Mouse (Mus musculus) MEL (cell line): ENCODE measurements at regions not wholly inside any gene's neighbourhood (a gene's known extent, or its start where the extent isn't known, plus 50 kb on each side); places are given as distances from the start of the nearest gene placed in this dataset.

Experiments
- DNase-seq: peaks from one replicate; pipeline ENCODE4 v3.0.0; 2011; ENCODE audit warnings: low read depth, low spot score
- H3K27ac ChIP-seq: 2 replicates; pipeline ENCODE4 v1.5.1; 2012; ENCODE audit warnings: low read depth, mild to moderate bottlenecking, control low read depth, low read length, moderate library complexity; ENCODE audit not compliant: control insufficient read depth
- H3K27me3 ChIP-seq, 2 experiments: fragments of 150-350 bp in 1 of 2; sonication (generic) in 1 of 2; 2 replicates each; pipeline ENCODE4 v1.6.1; 2012; ENCODE audit warnings: low read length in 2 of 2, mild to moderate bottlenecking in 2 of 2, improper control_type of control experiment in 1 of 2, moderate library complexity in 1 of 2; ENCODE audit not compliant: insufficient read depth in 2 of 2, control insufficient read depth in 1 of 2
- H3K36me3 ChIP-seq, 2 experiments: 2 replicates each; pipeline ENCODE4 v1.6.1; 2012 to 2014; ENCODE audit warnings: low read length in 2 of 2, improper control_type of control experiment in 1 of 2, inconsistent platforms in 1 of 2, mild to moderate bottlenecking in 1 of 2; ENCODE audit not compliant: insufficient read depth in 2 of 2, control insufficient read depth in 1 of 2
- H3K4me1 ChIP-seq, 2 experiments: fragments of 150-350 bp in 1 of 2; sonication (generic) in 1 of 2; 2 replicates each; pipeline ENCODE4 v1.6.1; 2012; ENCODE audit warnings: low read length in 2 of 2, improper control_type of control experiment in 1 of 2, mild to moderate bottlenecking in 1 of 2; ENCODE audit not compliant: insufficient read depth in 2 of 2, control insufficient read depth in 1 of 2
- H3K4me3 ChIP-seq, 2 experiments: fragments of 150-350 bp in 1 of 2; sonication (generic) in 1 of 2; 2 replicates each; pipeline ENCODE4 v1.5.1; 2012; ENCODE audit warnings: low read depth in 2 of 2, low read length in 2 of 2, mild to moderate bottlenecking in 2 of 2, moderate library complexity in 2 of 2, control low read depth in 1 of 2, improper control_type of control experiment in 1 of 2; ENCODE audit not compliant: control insufficient read depth in 1 of 2, insufficient read depth in 1 of 2
- H3K79me2 ChIP-seq: 2 replicates; pipeline ENCODE4 v1.6.1; 2012; ENCODE audit warnings: mild to moderate bottlenecking, low read length, moderate library complexity; ENCODE audit not compliant: control insufficient read depth, poor library complexity, insufficient read depth
- H3K9ac ChIP-seq: 2 replicates; pipeline ENCODE4 v1.6.1; 2012; ENCODE audit warnings: low read depth, mild to moderate bottlenecking, control low read depth, low read length, moderate library complexity; ENCODE audit not compliant: control insufficient read depth, poor library complexity, severe bottlenecking
- H3K9me3 ChIP-seq: fragments of 150-350 bp; sonication (generic); replicated peaks from 2 replicates; pipeline ENCODE4 v1.6.1; 2012; ENCODE audit warnings: mild to moderate bottlenecking, low read length, improper control_type of control experiment, moderate library complexity; ENCODE audit not compliant: insufficient read depth
- BHLHE40 ChIP-seq: IDR thresholded peaks from 2 replicates; pipeline ENCODE4 v1.6.1; 2012; ENCODE audit warnings: low read depth, mild to moderate bottlenecking, inconsistent platforms, low read length, improper control_type of control experiment, borderline replicate concordance
- CTCF ChIP-seq, 3 experiments: IDR thresholded peaks in 2 of 3; conservative IDR thresholded peaks in 1 of 3; 2 replicates each; pipeline ENCODE4 v1.5.1; 2011 to 2012; ENCODE audit warnings: low read length in 3 of 3, low read depth in 2 of 3, mild to moderate bottlenecking in 2 of 3, improper control_type of control experiment in 1 of 3, inconsistent platforms in 1 of 3, mixed read lengths in 1 of 3, moderate library complexity in 1 of 3; ENCODE audit not compliant: control insufficient read depth in 1 of 3, insufficient read depth in 1 of 3, poor library complexity in 1 of 3, severe bottlenecking in 1 of 3
- E2F4 ChIP-seq: IDR thresholded peaks from 2 replicates; pipeline ENCODE4 v1.6.1; 2011; ENCODE audit warnings: low read depth, low read length, improper control_type of control experiment, borderline replicate concordance
- GABPA ChIP-seq: IDR thresholded peaks from 2 replicates; pipeline ENCODE4 v1.6.1; 2012; ENCODE audit warnings: low read depth, mild to moderate bottlenecking, inconsistent platforms, low read length, improper control_type of control experiment, moderate library complexity
- HCFC1 ChIP-seq: IDR thresholded peaks from 2 replicates; pipeline ENCODE4 v1.6.1; 2012; ENCODE audit warnings: low read depth, mild to moderate bottlenecking, inconsistent platforms, low read length, improper control_type of control experiment, moderate library complexity
- MAZ ChIP-seq: IDR thresholded peaks from 2 replicates; pipeline ENCODE4 v1.6.1; 2012; ENCODE audit warnings: low read depth, mild to moderate bottlenecking, inconsistent platforms, low read length, improper control_type of control experiment
- MYB ChIP-seq: IDR thresholded peaks from 2 replicates; pipeline ENCODE4 v1.6.1; 2011; ENCODE audit warnings: mild to moderate bottlenecking, low read depth, low read length, improper control_type of control experiment
- NELFE ChIP-seq: IDR thresholded peaks from 2 replicates; pipeline ENCODE4 v1.6.1; 2011; ENCODE audit warnings: low read depth, low read length, improper control_type of control experiment
- POLR2A ChIP-seq, 2 experiments: IDR thresholded peaks; 2 replicates each; pipeline ENCODE4 v1.6.1; 2011 to 2012; ENCODE audit warnings: low read length in 2 of 2, mild to moderate bottlenecking in 2 of 2, control low read depth in 1 of 2, improper control_type of control experiment in 1 of 2, low read depth in 1 of 2, moderate library complexity in 1 of 2; ENCODE audit not compliant: control insufficient read depth in 1 of 2, insufficient read depth in 1 of 2, poor library complexity in 1 of 2
- POLR2AphosphoS2 ChIP-seq: IDR thresholded peaks from 2 replicates; pipeline ENCODE4 v1.6.1; 2011; ENCODE audit warnings: low read length, improper control_type of control experiment
- SMC3 ChIP-seq: IDR thresholded peaks from 2 replicates; pipeline ENCODE4 v1.6.1; 2011; ENCODE audit warnings: low read depth, low read length, improper control_type of control experiment
- TBP ChIP-seq: IDR thresholded peaks from 2 replicates; pipeline ENCODE4 v1.8.0; 2011; ENCODE audit warnings: low read depth, low read length, improper control_type of control experiment
- UBTF ChIP-seq: IDR thresholded peaks from 2 replicates; pipeline ENCODE4 v1.6.1; 2012; ENCODE audit warnings: low read depth, mild to moderate bottlenecking, inconsistent platforms, low read length, improper control_type of control experiment, moderate library complexity, borderline replicate concordance; ENCODE audit not compliant: insufficient read depth
- USF2 ChIP-seq, 2 experiments: IDR thresholded peaks; 2 replicates each; pipeline ENCODE4 v1.6.1; 2011 to 2012; ENCODE audit warnings: improper control_type of control experiment in 2 of 2, low read length in 2 of 2, borderline replicate concordance in 1 of 2, inconsistent platforms in 1 of 2, low read depth in 1 of 2, mild to moderate bottlenecking in 1 of 2; ENCODE audit not compliant: insufficient read depth in 1 of 2
- ZKSCAN1 ChIP-seq: IDR thresholded peaks from 2 replicates; pipeline ENCODE4 v1.6.1; 2012; ENCODE audit warnings: low read depth, mild to moderate bottlenecking, inconsistent platforms, low read length, improper control_type of control experiment, moderate library complexity
- ZMIZ1 ChIP-seq: IDR thresholded peaks from 2 replicates; pipeline ENCODE4 v1.6.1; 2012; ENCODE audit warnings: low read depth, mild to moderate bottlenecking, inconsistent platforms, low read length, improper control_type of control experiment, moderate library complexity
- ZNF384 ChIP-seq: IDR thresholded peaks from 2 replicates; pipeline ENCODE4 v1.6.1; 2012; ENCODE audit warnings: low read depth, mild to moderate bottlenecking, inconsistent platforms, low read length, improper control_type of control experiment

DNA sequence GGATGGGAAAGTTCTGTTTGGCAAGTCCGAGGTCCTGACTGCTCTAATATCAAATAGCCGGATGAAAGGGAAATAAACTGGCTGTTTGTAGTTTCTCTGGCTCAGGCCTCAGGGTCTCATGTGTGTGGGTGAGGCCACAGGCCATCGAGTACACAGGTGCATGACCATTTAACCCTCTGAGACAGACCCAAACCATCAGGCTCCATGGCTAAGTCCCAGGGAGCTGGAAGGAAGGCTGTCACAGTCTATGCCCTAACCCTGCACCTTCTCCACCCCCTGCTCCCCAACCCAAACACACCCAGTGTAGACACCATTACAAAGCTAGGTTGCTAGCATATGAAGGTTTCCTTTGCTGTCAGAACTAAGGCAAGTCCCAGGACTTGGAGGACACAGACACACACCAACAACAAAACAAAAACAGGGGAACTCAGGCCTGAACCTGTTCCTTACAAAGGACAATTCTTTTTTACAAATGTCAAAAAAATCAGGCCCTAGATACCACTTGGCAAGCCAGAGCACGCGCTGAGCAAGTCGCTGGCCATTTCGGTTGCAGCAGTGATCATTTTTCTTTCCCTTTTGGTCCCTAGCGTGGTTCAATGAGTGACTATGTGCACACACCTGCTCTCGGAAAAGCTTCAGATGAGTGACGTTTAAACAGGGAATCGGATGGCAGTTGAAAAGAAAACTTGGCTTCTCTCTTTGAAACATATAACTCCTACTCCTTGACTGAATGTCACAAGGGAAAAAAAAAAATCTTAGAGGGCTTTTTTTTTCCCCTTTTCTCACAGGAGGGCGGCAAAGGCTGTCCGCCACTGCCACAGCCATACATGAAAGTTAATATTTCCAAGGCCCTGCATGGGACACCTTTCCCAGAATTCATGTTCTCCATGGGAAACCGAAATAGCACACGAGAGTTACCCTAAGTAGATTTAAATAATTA is 171.7 kb upstream of the Lmo4 start:
- H3K9me3 ChIP-seq, result no peaks in the 10 kb centered on the region
- H3K79me2 ChIP-seq, result no peaks in the 10 kb centered on the region
- no peak overlapping the region for H3K9ac ChIP-seq
- H3K4me3 ChIP-seq, result no peak overlapping the region
- 0 out of 4 replicates have a peak, but pooled peaks cover 0 to 2% of the 10 kb centered on the region in 2 experiments for H3K4me1 ChIP-seq
- peaks cover 0 to 2% of the 10 kb centered on the region in 2 experiments; a peak in 2 of 4 replicates for H3K36me3 ChIP-seq
- no peak for TF ChIP-seq POLR2AphosphoS2
- no peak for TF ChIP-seq ZMIZ1
- no peak for TF ChIP-seq E2F4
- no peak for TF ChIP-seq GABPA
- no peak for TF ChIP-seq ZKSCAN1
- TF ChIP-seq UBTF, result no peak
- no peaks in the 10 kb centered on the region; a peak in 1 of 4 replicates for H3K27me3 ChIP-seq
- H3K27ac ChIP-seq, result no peak overlapping the region
- DNase-seq, result no peak

DNA sequence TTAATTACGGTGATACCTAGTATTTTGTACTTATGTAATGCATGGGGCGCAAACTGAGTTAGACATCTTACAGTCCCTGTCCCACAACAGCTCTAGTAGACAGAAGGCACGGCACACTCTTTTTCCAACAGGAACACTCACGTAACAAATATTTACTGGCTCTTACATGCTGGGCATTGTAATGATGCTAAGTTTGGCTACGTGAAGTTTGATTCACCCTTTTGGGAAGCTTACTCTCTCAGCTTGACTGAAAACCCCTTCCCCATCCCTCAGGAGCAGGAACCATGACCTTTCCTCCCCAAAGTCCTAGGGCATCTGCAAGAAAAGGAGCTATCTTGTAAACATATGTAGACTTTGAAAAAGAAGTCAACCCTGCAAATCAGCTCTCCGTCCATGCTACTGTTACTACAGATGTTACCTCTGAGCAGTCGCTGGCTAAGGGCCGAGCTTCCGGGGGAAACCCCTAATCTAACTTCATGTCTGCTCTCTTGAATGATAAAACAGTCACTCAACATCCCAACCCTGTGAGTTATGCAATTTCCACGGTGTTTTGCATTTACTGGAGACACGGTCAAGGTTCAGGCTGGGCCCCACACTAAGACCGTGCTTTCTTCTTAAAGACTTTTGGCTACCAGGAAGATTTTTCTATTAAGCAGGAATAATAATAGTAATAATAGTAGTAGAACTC is 170.8 kb upstream of the Lmo4 start:
- no peak overlapping the region for H3K9ac ChIP-seq
- no peaks in the 10 kb centered on the region for H3K9me3 ChIP-seq
- no peak overlapping the region for H3K27ac ChIP-seq
- H3K36me3 ChIP-seq, result peaks cover 0 to 2% of the 10 kb centered on the region in 2 experiments; a peak in 2 of 4 replicates
- 0 out of 4 replicates have a peak, but pooled peaks cover 0 to 2% of the 10 kb centered on the region in 2 experiments for H3K4me1 ChIP-seq
- TF ChIP-seq SMC3, result no peak
- no peak for DNase-seq
- no peaks in the 10 kb centered on the region; a peak in 1 of 4 replicates for H3K27me3 ChIP-seq
- no peaks in the 10 kb centered on the region for H3K79me2 ChIP-seq
- H3K4me3 ChIP-seq, result no peak overlapping the region

GRCm38 (mm10) chr3:144368300-144368699 is 163.3 kb upstream of the Lmo4 start:
- Histone ChIP-seq H3K4me3 (no peak overlapping the region), H3K27ac (no peak overlapping the region), H3K4me1 (no peaks in the 10 kb centered on the region), H3K36me3 (no peaks in the 10 kb centered on the region), H3K79me2 (no peaks in the 10 kb centered on the region), H3K27me3 (peaks cover 2 to 4% of the 10 kb centered on the region in 2 experiments; a peak in 3 of 4 replicates), H3K9ac (no peak overlapping the region), H3K9me3 (no peaks in the 10 kb centered on the region)
- TF ChIP-seq TBP (no peak), BHLHE40 (no peak), POLR2A (IDR thresholded peaks at IDR 0.05; ENCODE audit: control insufficient read depth in 1 of 2, insufficient read depth in 1 of 2, low read depth in 1 of 2, low read length in 2 of 2, poor library complexity in 1 of 2) (no peak), E2F4 (no peak), MAZ (no peak), USF2 (IDR thresholded peaks at IDR 0.05; ENCODE audit: borderline replicate concordance in 1 of 2, insufficient read depth in 1 of 2, low read depth in 1 of 2, low read length in 2 of 2) (no peak), MYB (no peak), NELFE (no peak), CTCF (IDR thresholded peaks at IDR 0.05 in 2 of 3, conservative IDR thresholded peaks at IDR 0.05 in 1 of 3; ENCODE audit: control insufficient read depth in 1 of 3, insufficient read depth in 1 of 3, low read depth in 2 of 3, low read length in 3 of 3, poor library complexity in 1 of 3, severe bottlenecking in 1 of 3) (no peak), SMC3 (no peak), HCFC1 (no peak), ZNF384 (no peak)
- DNase-seq, result no peak
